Mouse (Mus musculus): ENCODE measurements at regions not wholly inside any gene's neighbourhood (a gene's known extent, or its start where the extent isn't known, plus 50 kb on each side); places are given as distances from the start of the nearest gene placed in this dataset.
A peak's percentile ranks its signal among the peaks of the same experiment; 100 is the strongest.

DNA sequence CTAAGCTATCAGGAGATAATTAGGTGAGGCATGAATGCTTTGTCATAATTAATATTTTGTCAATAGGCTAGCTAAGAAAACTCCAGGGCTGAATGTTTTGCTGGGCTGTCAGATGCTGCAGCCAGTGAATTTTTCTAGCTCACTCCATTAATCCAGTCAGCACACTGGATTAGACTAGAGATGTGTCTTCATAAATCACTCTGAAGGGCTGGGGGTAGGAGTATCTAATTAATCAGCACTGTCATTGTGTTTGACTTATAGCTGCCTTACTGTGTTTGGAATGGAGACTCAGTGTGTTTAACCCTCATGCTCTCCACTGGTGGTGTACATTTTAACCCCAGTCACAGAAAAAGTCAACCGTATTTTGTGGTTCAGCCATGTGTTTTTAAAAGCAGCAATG is 179.9 kb upstream of the Isl1 start:
- no peak overlapping the region for H3K27ac ChIP-seq (ENCODE audit: low read depth, low read length)
- no peak overlapping the region for H3K4me3 ChIP-seq (ENCODE audit: low read depth, low read length)
- no peak overlapping the region for H3K4me2 ChIP-seq (replicated peaks; ENCODE audit: low read depth, low read length)
- 39% methylated on average over 1 of the region's 1 CpGs for WGBS
- H3K9me3 ChIP-seq (ENCODE audit: control insufficient read depth, low read length): no peaks in the 10 kb centered on the region
- H3K9ac ChIP-seq (ENCODE audit: low read depth, low read length): no peak overlapping the region
- ATAC-seq (ENCODE audit: low FRiP score) (peak; percentile 79), DNase-seq (ENCODE audit: low spot score) (peak; percentile 29)
- H3K27me3 ChIP-seq (ENCODE audit: control insufficient read depth, insufficient read depth, low read length): no peaks in the 10 kb centered on the region
- H3K4me1 ChIP-seq (replicated peaks; ENCODE audit: control insufficient read depth, insufficient read depth, low read length): no peaks in the 10 kb centered on the region
- no peaks in the 10 kb centered on the region for H3K36me3 ChIP-seq (ENCODE audit: control insufficient read depth, insufficient read depth, low read length)

DNA sequence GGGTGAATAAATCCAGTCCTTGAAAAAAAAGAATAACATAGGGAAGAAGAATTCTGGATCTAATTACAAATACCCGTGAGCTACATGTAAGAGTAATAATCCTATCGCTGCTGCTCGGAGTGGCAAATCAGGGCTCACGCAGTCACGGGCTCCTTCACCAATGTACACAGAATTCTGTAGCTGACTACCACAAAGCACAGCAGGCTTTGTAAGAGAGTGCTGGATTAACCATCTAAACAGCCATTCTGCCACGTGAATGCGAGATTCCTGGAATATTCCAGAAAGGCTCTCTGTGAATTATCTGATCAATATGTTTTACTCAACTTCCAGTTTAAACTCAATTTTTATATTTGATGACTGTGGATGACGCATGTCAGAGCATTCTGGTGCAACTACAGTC is 165.1 kb upstream of the Isl1 start:
- no peak for DNase-seq (ENCODE audit: low spot score)
- no peak for ATAC-seq (ENCODE audit: low FRiP score)
- WGBS: 71% methylated on average over 8 of the region's 8 CpGs
- Histone ChIP-seq H3K4me2 (replicated peaks; ENCODE audit: low read depth, low read length) (no peak overlapping the region), H3K36me3 (ENCODE audit: control insufficient read depth, insufficient read depth, low read length) (no peaks in the 10 kb centered on the region), H3K4me1 (replicated peaks; ENCODE audit: control insufficient read depth, insufficient read depth, low read length) (no peaks in the 10 kb centered on the region), H3K9me3 (ENCODE audit: control insufficient read depth, low read length) (no peaks in the 10 kb centered on the region), H3K27ac (ENCODE audit: low read depth, low read length) (no peak overlapping the region), H3K4me3 (ENCODE audit: low read depth, low read length) (no peak overlapping the region), H3K27me3 (ENCODE audit: control insufficient read depth, insufficient read depth, low read length) (no peaks in the 10 kb centered on the region), H3K9ac (ENCODE audit: low read depth, low read length) (no peak overlapping the region)

DNA sequence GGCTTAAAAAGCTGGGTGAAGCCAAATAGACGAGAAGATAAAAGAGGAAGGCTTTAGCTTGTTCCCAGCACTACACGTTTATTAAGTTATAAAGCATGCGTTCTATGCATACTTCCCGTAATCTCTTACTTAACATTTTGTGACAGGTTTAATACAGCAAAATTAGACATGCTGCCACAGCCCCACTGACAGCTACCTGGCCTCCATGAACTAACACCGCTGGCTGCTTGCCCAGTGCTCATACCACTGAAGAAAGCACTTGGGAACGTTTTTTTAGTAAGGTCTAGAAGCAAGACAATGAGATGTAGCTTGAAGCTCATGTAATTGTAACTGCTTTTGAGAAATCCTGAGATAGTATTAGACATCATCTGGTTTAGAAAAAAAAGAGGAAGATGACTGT is 152.3 kb upstream of the Isl1 start:
- Histone ChIP-seq H3K27ac (ENCODE audit: low read depth, low read length) (no peak overlapping the region), H3K27me3 (ENCODE audit: control insufficient read depth, insufficient read depth, low read length) (no peaks in the 10 kb centered on the region), H3K4me3 (ENCODE audit: low read depth, low read length) (no peak overlapping the region), H3K36me3 (ENCODE audit: control insufficient read depth, insufficient read depth, low read length) (no peaks in the 10 kb centered on the region), H3K9me3 (ENCODE audit: control insufficient read depth, low read length) (no peaks in the 10 kb centered on the region), H3K4me2 (replicated peaks; ENCODE audit: low read depth, low read length) (no peak overlapping the region), H3K9ac (ENCODE audit: low read depth, low read length) (no peak overlapping the region), H3K4me1 (replicated peaks; ENCODE audit: control insufficient read depth, insufficient read depth, low read length) (no peaks in the 10 kb centered on the region)
- ATAC-seq (ENCODE audit: low FRiP score) (no peak), DNase-seq (ENCODE audit: low spot score) (no peak)
- WGBS: 75% methylated on average over 6 of the region's 6 CpGs

DNA sequence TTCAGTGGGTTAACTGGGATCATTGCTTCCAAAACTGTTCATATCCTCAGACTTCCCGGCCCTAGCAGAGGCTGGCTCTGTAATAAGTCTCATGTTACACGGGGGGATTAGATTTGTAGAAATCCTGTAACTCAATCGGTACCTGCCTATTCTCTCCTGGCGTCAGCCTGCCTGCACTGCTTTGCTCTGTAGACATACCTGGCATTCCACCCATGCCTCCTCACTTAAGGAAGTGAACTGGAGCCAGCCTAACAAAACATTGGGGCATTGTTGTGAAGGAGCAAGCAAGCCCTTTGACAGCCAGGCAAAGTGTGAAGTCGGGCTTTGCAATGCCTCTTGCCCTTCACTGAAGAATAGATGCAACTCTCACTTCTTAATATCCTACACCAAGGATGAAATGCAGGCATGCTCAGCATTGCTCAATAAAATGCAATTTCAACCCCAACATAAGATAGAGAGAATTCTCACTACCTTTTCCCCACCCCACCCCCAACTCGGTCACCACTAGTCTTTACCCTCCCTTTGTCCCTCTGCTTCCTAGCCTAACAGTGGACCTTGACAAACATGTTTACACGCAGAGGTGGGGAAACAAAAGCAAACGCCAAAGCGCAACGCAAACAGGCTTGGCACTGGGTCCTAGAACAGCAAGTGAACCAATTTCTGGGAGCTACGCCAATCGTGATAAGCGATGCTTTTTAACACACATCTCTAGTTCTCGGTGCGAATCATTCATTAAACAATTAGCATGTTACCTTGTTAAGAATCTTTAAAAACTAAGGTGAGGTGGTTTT is 133.9 kb upstream of the Isl1 start:
- DNase-seq (ENCODE audit: low spot score): no peak
- WGBS: 53% methylated on average over 15 of the region's 15 CpGs
- H3K4me2 ChIP-seq (replicated peaks; ENCODE audit: low read depth, low read length): no peak overlapping the region
- H3K9me3 ChIP-seq (ENCODE audit: control insufficient read depth, low read length): no peaks in the 10 kb centered on the region
- no peaks in the 10 kb centered on the region for H3K27me3 ChIP-seq (ENCODE audit: control insufficient read depth, insufficient read depth, low read length)
- H3K4me1 ChIP-seq (replicated peaks; ENCODE audit: control insufficient read depth, insufficient read depth, low read length): no peaks in the 10 kb centered on the region
- H3K36me3 ChIP-seq (ENCODE audit: control insufficient read depth, insufficient read depth, low read length): no peaks in the 10 kb centered on the region
- no peak overlapping the region for H3K9ac ChIP-seq (ENCODE audit: low read depth, low read length)
- no peak overlapping the region for H3K27ac ChIP-seq (ENCODE audit: low read depth, low read length)
- H3K4me3 ChIP-seq (ENCODE audit: low read depth, low read length): no peak overlapping the region
- no peak for ATAC-seq (ENCODE audit: low FRiP score)

DNA sequence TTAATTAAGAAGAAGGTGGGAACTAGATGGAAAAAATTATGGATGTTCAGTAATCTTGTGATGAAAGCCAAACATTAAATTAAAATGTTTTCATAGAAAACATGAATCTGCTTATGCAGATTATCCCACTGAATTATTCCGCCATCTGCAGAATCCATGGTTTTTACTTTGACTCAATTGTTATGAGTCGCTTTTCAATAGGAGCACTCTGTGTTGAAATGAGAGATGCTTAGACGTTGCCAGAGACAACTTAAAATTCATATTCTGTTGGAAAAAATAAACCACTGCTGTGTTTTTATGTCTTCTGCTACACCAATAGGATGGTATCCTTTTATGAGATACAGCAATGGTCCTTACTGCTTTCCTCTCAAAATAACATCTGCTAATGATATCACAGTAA is 108.3 kb upstream of the Isl1 start:
- Histone ChIP-seq H3K4me1 (replicated peaks; ENCODE audit: control insufficient read depth, insufficient read depth, low read length) (no peaks in the 10 kb centered on the region), H3K36me3 (ENCODE audit: control insufficient read depth, insufficient read depth, low read length) (no peaks in the 10 kb centered on the region), H3K4me2 (replicated peaks; ENCODE audit: low read depth, low read length) (no peak overlapping the region), H3K27ac (ENCODE audit: low read depth, low read length) (no peak overlapping the region), H3K27me3 (ENCODE audit: control insufficient read depth, insufficient read depth, low read length) (no peaks in the 10 kb centered on the region), H3K4me3 (ENCODE audit: low read depth, low read length) (no peak overlapping the region), H3K9me3 (ENCODE audit: control insufficient read depth, low read length) (no peaks in the 10 kb centered on the region), H3K9ac (ENCODE audit: low read depth, low read length) (no peak overlapping the region)
- no peak for DNase-seq (ENCODE audit: low spot score)
- 84% methylated on average over 3 of the region's 3 CpGs for WGBS
- no peak for ATAC-seq (ENCODE audit: low FRiP score)

DNA sequence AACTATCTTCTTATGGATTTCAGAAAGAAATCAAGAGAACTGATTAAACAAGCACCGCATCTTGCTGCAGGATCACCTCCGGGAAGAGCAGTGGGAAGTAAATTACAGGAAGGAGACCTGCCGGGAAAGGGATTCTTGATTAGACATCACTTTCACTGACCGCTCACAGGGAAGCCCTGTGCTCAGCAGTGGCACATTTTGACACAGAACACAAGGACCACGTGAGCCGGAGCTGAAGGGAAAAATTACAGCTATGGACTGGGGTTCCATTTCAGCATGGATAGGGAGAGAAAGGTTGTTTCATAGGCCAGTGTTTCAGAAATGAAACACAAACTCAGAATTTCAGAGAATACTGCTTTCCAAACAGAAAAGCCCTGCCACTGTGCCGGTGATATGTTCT is 105.0 kb upstream of the Isl1 start:
- no peaks in the 10 kb centered on the region for H3K4me1 ChIP-seq (replicated peaks; ENCODE audit: control insufficient read depth, insufficient read depth, low read length)
- DNase-seq (ENCODE audit: low spot score) (no peak), ATAC-seq (ENCODE audit: low FRiP score) (no peak)
- no peak overlapping the region for H3K9ac ChIP-seq (ENCODE audit: low read depth, low read length)
- H3K27ac ChIP-seq (ENCODE audit: low read depth, low read length): no peak overlapping the region
- H3K36me3 ChIP-seq (ENCODE audit: control insufficient read depth, insufficient read depth, low read length): no peaks in the 10 kb centered on the region
- H3K9me3 ChIP-seq (ENCODE audit: control insufficient read depth, low read length): no peaks in the 10 kb centered on the region
- no peak overlapping the region for H3K4me3 ChIP-seq (ENCODE audit: low read depth, low read length)
- H3K27me3 ChIP-seq (ENCODE audit: control insufficient read depth, insufficient read depth, low read length): no peaks in the 10 kb centered on the region
- H3K4me2 ChIP-seq (replicated peaks; ENCODE audit: low read depth, low read length): no peak overlapping the region
- WGBS: 55% methylated on average over 7 of the region's 7 CpGs

DNA sequence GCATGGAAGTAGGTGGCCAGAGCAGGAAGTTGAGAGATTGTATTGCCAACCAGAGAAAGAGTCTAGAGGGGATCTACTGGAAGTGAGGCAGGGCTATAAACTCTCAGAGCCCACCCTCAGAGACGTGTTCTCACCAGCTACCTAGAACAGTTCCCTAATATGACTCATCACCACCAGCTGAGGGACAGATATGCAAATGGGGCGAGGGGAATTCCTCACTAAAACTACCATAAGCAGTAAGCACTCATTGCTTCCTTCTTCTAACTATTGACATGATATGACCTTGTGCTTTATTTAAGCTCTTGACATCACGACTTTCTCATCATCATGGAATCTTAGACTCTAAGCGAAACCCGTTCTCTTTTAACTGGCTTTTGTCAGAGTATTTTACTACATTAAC is 101.2 kb upstream of the Isl1 start:
- H3K9ac ChIP-seq (ENCODE audit: low read depth, low read length): no peak overlapping the region
- H3K27me3 ChIP-seq (ENCODE audit: control insufficient read depth, insufficient read depth, low read length): no peaks in the 10 kb centered on the region
- H3K4me2 ChIP-seq (replicated peaks; ENCODE audit: low read depth, low read length): no peak overlapping the region
- no peak overlapping the region for H3K27ac ChIP-seq (ENCODE audit: low read depth, low read length)
- DNase-seq (ENCODE audit: low spot score) (no peak), ATAC-seq (ENCODE audit: low FRiP score) (no peak)
- H3K9me3 ChIP-seq (ENCODE audit: control insufficient read depth, low read length): no peaks in the 10 kb centered on the region
- no peaks in the 10 kb centered on the region for H3K4me1 ChIP-seq (replicated peaks; ENCODE audit: control insufficient read depth, insufficient read depth, low read length)
- no peak overlapping the region for H3K4me3 ChIP-seq (ENCODE audit: low read depth, low read length)
- H3K36me3 ChIP-seq (ENCODE audit: control insufficient read depth, insufficient read depth, low read length): no peaks in the 10 kb centered on the region
- 77% methylated on average over 5 of the region's 5 CpGs for WGBS
